Mouse (Mus musculus): ENCODE results near the gene Napb. TPM values are rescaled to one million over a fixed set of nuclear protein-coding genes. Genes with fewer than 3 reads are reported as not detected.

Napb gene
- total RNA-seq, 2 experiments from 2014 or later, result 4.3 to 6.2 TPM

DNA sequence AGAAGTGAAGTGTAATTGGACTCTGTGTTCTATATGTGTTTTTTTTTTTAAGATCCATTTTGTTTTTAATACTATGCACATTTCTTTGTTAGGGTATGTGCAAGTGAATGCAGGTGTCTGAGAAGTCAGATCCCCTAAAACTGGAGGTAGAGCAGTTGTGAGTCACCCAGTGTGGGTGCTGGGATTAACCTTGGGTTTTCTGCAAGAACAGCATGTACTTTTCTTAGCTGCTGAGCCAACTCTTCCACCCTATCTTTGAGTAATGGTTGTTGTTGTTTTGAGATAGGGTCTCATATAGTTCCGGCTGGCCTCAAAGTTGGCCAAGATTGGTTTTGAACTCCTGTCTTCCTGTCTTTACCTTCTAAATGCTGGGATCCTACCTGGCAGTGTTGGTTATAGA is 49.2 kb downstream of the Napb start:
- TF ChIP-seq CTCF (IDR thresholded peaks at IDR 0.05), result no peak
- DNase-seq, result no peak
- intact Hi-C loops (cut with DNase I), result loop anchor here (5.0 kb wide), 2 partner anchors 49 to 69 kb away; partner anchors contain the start of genes Cstl1 and Napb
- Histone ChIP-seq H3K4me3 (no peak overlapping the region), H3K27ac (peak overlapping the region; percentile 99)

GRCm38 (mm10) chr2:148681461-148681891 is 50.8 kb downstream of the Napb start:
- peak; percentile 78 for DNase-seq
- peak overlapping the region; percentile 99 for H3K27ac ChIP-seq
- TF ChIP-seq CTCF (IDR thresholded peaks at IDR 0.05), result peak; percentile 65
- intact Hi-C loops (cut with DNase I), result loop anchor here (5.0 kb wide), 2 partner anchors 51 to 71 kb away; partner anchors contain the start of genes Cstl1 and Napb
- peak overlapping the region; percentile 90 for H3K4me3 ChIP-seq

- DNase-seq, result peak; percentile 100
- no peak for TF ChIP-seq CTCF (IDR thresholded peaks at IDR 0.05)
- intact Hi-C loops (cut with DNase I), result loop anchor here (5.0 kb wide), 2 partner anchors 51 to 71 kb away; partner anchors contain the start of genes Cstl1 and Napb
- H3K27ac ChIP-seq, result peak within 1 kb of the TSS; percentile 99
- H3K4me3 ChIP-seq, result peak within 1 kb of the TSS; percentile 90
These were observed 51.4 kb downstream of the Napb start, which contains the start of gene Gzf1 for GRCm38 (mm10) chr2:148680775-148681291. TSS of gene Gzf1 (plus strand) at chr2:148681023.

DNA sequence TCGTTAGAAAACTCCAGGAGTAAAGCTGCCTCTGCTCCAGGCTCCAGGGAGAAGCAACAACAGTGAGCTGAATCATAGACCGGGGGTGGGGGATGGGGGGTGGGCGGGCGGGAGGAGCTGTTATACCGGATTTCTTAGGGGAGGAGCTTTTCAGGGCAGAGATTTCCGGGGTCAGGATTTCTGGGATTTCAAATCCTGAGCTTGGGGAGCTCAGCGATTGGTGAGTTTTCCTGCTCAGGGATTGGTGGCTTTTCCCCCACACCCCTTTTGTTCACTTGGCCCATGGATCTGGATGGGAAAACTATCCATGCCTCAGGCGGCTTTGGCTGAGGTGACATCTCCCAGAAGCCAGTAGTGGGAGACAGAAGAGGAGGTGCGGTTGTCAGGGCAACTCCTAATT is 52.9 kb downstream of the Napb start:
- intact Hi-C loops (cut with DNase I), result no loop called here
- H3K27ac ChIP-seq, result peak overlapping the region; percentile 99
- H3K4me3 ChIP-seq, result peak overlapping the region; percentile 90
- no peak for TF ChIP-seq CTCF (IDR thresholded peaks at IDR 0.05)
- DNase-seq, result peak; percentile 66

DNA sequence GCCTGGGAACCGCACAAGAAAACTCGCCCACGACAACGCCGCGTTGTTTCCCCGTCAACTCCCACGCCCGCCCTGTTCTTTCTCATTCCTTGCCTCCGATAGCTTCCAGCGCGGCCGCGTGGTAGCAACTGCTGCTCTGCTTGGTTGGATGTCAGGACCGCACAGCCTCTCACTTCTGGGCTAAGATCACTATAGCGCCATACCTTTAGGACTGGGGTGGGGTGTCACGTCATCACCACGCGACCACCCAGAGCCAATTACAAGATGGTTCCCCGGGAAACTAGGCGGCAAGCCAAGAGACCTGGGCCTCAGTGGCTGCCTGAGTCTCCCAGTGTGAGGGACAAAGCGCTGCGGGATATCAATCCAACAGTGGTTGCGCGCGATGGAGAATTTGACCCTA is 54.5 kb downstream of the Napb start:
- intact Hi-C loops (cut with DNase I), result no loop called here
- Histone ChIP-seq H3K27ac (peak overlapping the region; percentile 99), H3K4me3 (peak overlapping the region; percentile 52)
- no peak for TF ChIP-seq CTCF (IDR thresholded peaks at IDR 0.05)
- peak; percentile 69 for DNase-seq

GRCm38 (mm10) chr2:148672199-148673096 is 59.8 kb downstream of the Napb start, which contains the start of gene Nxt1:
TSS of gene Nxt1 (plus strand) at chr2:148672601.
- Histone ChIP-seq H3K4me3 (peak within 1 kb of the TSS; percentile 77), H3K27ac (peak within 1 kb of the TSS; percentile 90)
- no peak for TF ChIP-seq CTCF (IDR thresholded peaks at IDR 0.05)
- DNase-seq, result peak; percentile 99
- intact Hi-C loops (cut with DNase I), result no loop called here

- Histone ChIP-seq H3K4me3 (no peak overlapping the region), H3K27ac (no peak overlapping the region)
- no peak for DNase-seq
- no peak for TF ChIP-seq CTCF (IDR thresholded peaks at IDR 0.05)
- intact Hi-C loops (cut with DNase I), result no loop called here
These were observed 68.8 kb downstream of the Napb start for GRCm38 (mm10) chr2:148663458-148663857.

DNA sequence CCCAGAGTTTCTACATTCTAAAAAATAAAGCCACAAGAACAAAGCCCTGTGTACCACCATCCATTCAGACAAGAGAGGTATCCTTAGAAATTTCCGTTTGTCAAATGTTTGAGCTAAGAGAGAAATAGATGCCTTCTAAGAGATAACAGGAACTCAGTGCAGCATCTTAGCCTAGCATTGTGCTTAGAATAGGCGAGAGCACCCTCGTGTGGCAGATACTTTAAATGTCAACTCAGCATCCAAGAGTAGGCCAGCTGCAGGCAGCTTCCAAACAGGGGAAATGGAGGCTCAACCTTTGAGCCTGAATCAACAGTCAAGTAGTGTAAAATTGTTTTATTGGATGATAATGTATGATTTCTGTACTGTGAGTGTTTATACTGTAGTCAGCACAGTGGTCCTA is 77.3 kb downstream of the Napb start:
- peak; percentile 77 for TF ChIP-seq CTCF (IDR thresholded peaks at IDR 0.05)
- Histone ChIP-seq H3K27ac (no peak overlapping the region), H3K4me3 (no peak overlapping the region)
- intact Hi-C loops (cut with DNase I), result loop anchor here (5.0 to 10.0 kb wide), 3 partner anchors 97 to 533 kb away; partner anchors contain the start of genes Cstl1 and Thbd
- DNase-seq, result peak; percentile 64

- intact Hi-C loops (cut with DNase I), result loop anchor here (5.0 to 10.0 kb wide), 2 partner anchors 246 to 528 kb away; partner anchors contain the start of gene Thbd
These were observed 81.5 kb downstream of the Napb start for GRCm38 (mm10) chr2:148650587-148651357.

GRCm38 (mm10) chr2:148644421-148645000 is 87.8 kb downstream of the Napb start:
- no peak for TF ChIP-seq CTCF (IDR thresholded peaks at IDR 0.05)
- Histone ChIP-seq H3K4me3 (no peak overlapping the region), H3K27ac (no peak overlapping the region)
- intact Hi-C loops (cut with DNase I), result no loop called here
- no peak for DNase-seq

More at GRCm38 (mm10) chr2:148650587-148651357, 81.5 kb downstream of the Napb start:
- TF ChIP-seq CTCF (IDR thresholded peaks at IDR 0.05), result no peak
- Histone ChIP-seq H3K4me3 (no peak overlapping the region), H3K27ac (no peak overlapping the region)
- DNase-seq, result no peak

Other genes with a start within 250 kb of the Napb start
- 1 to 10 TPM; 6.6 to 7.7 TPM for gene Nxt1, start 59.9 kb downstream of the Napb start, total RNA-seq (2021)
- 10 to 100 TPM; 18.9 to 26.3 TPM for gene Gzf1, start 51.4 kb downstream of the Napb start, total RNA-seq (2021)
- not detected for gene Cstl1, start 17.9 kb upstream of the Napb start, total RNA-seq (2021)
- gene Cst11, start 39.0 kb upstream of the Napb start, total RNA-seq (2021), result not detected
- not detected for gene 8030411F24Rik, start 49.5 kb upstream of the Napb start, total RNA-seq (2021)
- gene Cst12, start 56.9 kb upstream of the Napb start, total RNA-seq (2021), result not detected
- gene Cst8, start 66.3 kb upstream of the Napb start, total RNA-seq (2021), result not detected
- not detected for gene Cst13, start 87.6 kb upstream of the Napb start, total RNA-seq (2021)
- gene Cst9, start 102.7 kb upstream of the Napb start, total RNA-seq (2021), result not detected
- gene 9230104L09Rik, start 132.6 kb upstream of the Napb start, total RNA-seq (2021), result 1 to 10 TPM in 1 of 2 experiments, not detected in 1; 1.3 TPM
- gene Cst3, start 143.2 kb upstream of the Napb start, total RNA-seq (2021), result 100 to 1,000 TPM; 519 to 664 TPM